Mouse (Mus musculus): ENCODE measurements around the gene Gpr1.
A peak's percentile ranks its signal among the peaks of the same experiment; 100 is the strongest.
"Not testable (repeated sequence)": the region's sequence is repeated elsewhere in the genome, so short reads cannot be mapped to it uniquely, and the experiment has no call there.

Gene Gpr1

GRCm38 (mm10) chr1:63178308-63178707 is 36.0 kb downstream of the Gpr1 start:
- DNase-seq = no peak

- peak; percentile 98 for DNase-seq
Observed at GRCm38 (mm10) chr1:63176604-63177421, 37.5 kb downstream of the Gpr1 start, which contains the start of the genes Eef1b2 and Ndufs1. Eef1b2 (plus strand) TSS chr1:63176825. Ndufs1 (minus strand) TSS chr1:63176833.

GRCm38 (mm10) chr1:63176259-63176603 is 38.1 kb downstream of the Gpr1 start:
- DNase-seq = no peak

- DNase-seq = no peak
Observed at GRCm38 (mm10) chr1:63175853-63176252, 38.5 kb downstream of the Gpr1 start.

GRCm38 (mm10) chr1:63168638-63169037 is 45.7 kb downstream of the Gpr1 start:
- DNase-seq = no peak

GRCm38 (mm10) chr1:63140231-63140630 is 74.1 kb downstream of the Gpr1 start:
- DNase-seq = no peak

- not testable (repeated sequence) for DNase-seq
Observed at GRCm38 (mm10) chr1:63138586-63138985, 75.8 kb downstream of the Gpr1 start.

- no peak for DNase-seq
Observed at GRCm38 (mm10) chr1:63137971-63138370, 76.4 kb downstream of the Gpr1 start.

- no peak for DNase-seq
Observed at GRCm38 (mm10) chr1:63134530-63134929, 79.8 kb downstream of the Gpr1 start.
